Mouse (Mus musculus) liver, embryonic 14.5 days (tissue): ENCODE data around the gene Igflr1.

ENCODE experiments used
- CTCF ChIP-seq: IDR thresholded peaks from 2 replicates; pipeline ENCODE4 v1.5.1; 2016; ENCODE audit warnings: antibody characterized with exemption, low read depth, control low read depth
- EP300 ChIP-seq: IDR thresholded peaks from 2 replicates; pipeline ENCODE4 v1.6.1; 2016; ENCODE audit warnings: antibody characterized with exemption, low read depth

- TF ChIP-seq CTCF (no peak), EP300 (no peak)
Measured at GRCm38 (mm10) chr7:30567555-30567954, 2.3 kb downstream of the Igflr1 start.
